Mouse (Mus musculus) cerebellum, adult 9-10 months (tissue): ENCODE data around the gene Selenoo.

Experiments used
- DNase-seq: peaks from one replicate; pipeline ENCODE4 v3.0.0; 2022

Gene Selenoo

GRCm38 (mm10) chr15:89076156-89076731, 12.6 kb upstream of the Selenoo start:
- DNase-seq: peak; percentile 81

- no peak for DNase-seq
Observed at GRCm38 (mm10) chr15:89078208-89078836, 10.6 kb upstream of the Selenoo start.

- no peak for DNase-seq
Observed at GRCm38 (mm10) chr15:89083906-89084305, 5.0 kb upstream of the Selenoo start.

GRCm38 (mm10) chr15:89084826-89085225, 4.1 kb upstream of the Selenoo start:
- DNase-seq: no peak

- no peak for DNase-seq
Observed at GRCm38 (mm10) chr15:89089248-89090051, 566 bp downstream of the Selenoo start.

GRCm38 (mm10) chr15:89090662-89091061, 1.8 kb downstream of the Selenoo start:
- no peak for DNase-seq

- DNase-seq: no peak
Observed at GRCm38 (mm10) chr15:89092181-89092580, 3.3 kb downstream of the Selenoo start.

- no peak for DNase-seq
Observed at GRCm38 (mm10) chr15:89097450-89097849, 8.6 kb downstream of the Selenoo start.

GRCm38 (mm10) chr15:89098616-89099015, 9.7 kb downstream of the Selenoo start:
- DNase-seq: peak; percentile 87

- no peak for DNase-seq
Observed at GRCm38 (mm10) chr15:89100823-89101222, 11.9 kb downstream of the Selenoo start.

GRCm38 (mm10) chr15:89102646-89103045, 13.8 kb downstream of the Selenoo start:
- DNase-seq: no peak

GRCm38 (mm10) chr15:89103921-89104320, 15.0 kb downstream of the Selenoo start:
- peak; percentile 84 for DNase-seq

- DNase-seq: peak; percentile 99
Observed at GRCm38 (mm10) chr15:89104425-89104824, 15.5 kb downstream of the Selenoo start.

GRCm38 (mm10) chr15:89106073-89106472, 17.2 kb downstream of the Selenoo start:
- DNase-seq: peak; percentile 92

- peak; percentile 47 for DNase-seq
Observed at GRCm38 (mm10) chr15:89106976-89107375, 18.1 kb downstream of the Selenoo start.

GRCm38 (mm10) chr15:89110147-89110546, 21.3 kb downstream of the Selenoo start:
- peak; percentile 84 for DNase-seq

- DNase-seq: no peak
Observed at GRCm38 (mm10) chr15:89118007-89118406, 29.1 kb downstream of the Selenoo start.

- peak; percentile 96 for DNase-seq
Observed at GRCm38 (mm10) chr15:89122649-89123366, 33.9 kb downstream of the Selenoo start, which contains the start of gene Tubgcp6. Gene Tubgcp6 (minus strand): TSS chr15:89123112.

GRCm38 (mm10) chr15:89123595-89123994, 34.7 kb downstream of the Selenoo start:
- DNase-seq: peak; percentile 74

GRCm38 (mm10) chr15:89124312-89124711, 35.4 kb downstream of the Selenoo start:
- no peak for DNase-seq

GRCm38 (mm10) chr15:89125351-89125750, 36.5 kb downstream of the Selenoo start:
- no peak for DNase-seq

GRCm38 (mm10) chr15:89126622-89127021, 37.7 kb downstream of the Selenoo start:
- DNase-seq: no peak

- peak; percentile 59 for DNase-seq
Observed at GRCm38 (mm10) chr15:89127364-89127940, 38.6 kb downstream of the Selenoo start.
